Mouse (Mus musculus) lung, embryonic 14.5 days (tissue): ENCODE results near the gene Dtx2. TPM values are rescaled to one million over a fixed set of nuclear protein-coding genes. Genes with fewer than 3 reads are reported as not detected.
"Not testable (repeated sequence)": the region's sequence is repeated elsewhere in the genome, so short reads cannot be mapped to it uniquely, and the experiment has no call there.

Source experiments
- ATAC-seq: fragments of 200-750 bp; cut with Nextera tagmentation; 2 replicates; pipeline ENCODE4 v1.8.0; 2017; ENCODE audit warnings: mild to moderate bottlenecking, moderate TSS enrichment, moderate library complexity; ENCODE audit not compliant: insufficient read depth
- DNase-seq: peaks from one replicate; pipeline ENCODE4 v3.0.0-alpha.2; 2015
- H3K27ac ChIP-seq: fragments of 300-500 bp; sonication (generic); 2 replicates; pipeline ENCODE4 v1.5.1; 2014; ENCODE audit warnings: low read depth, mild to moderate bottlenecking, moderate library complexity
- H3K27me3 ChIP-seq: fragments of 300-500 bp; sonication (generic); 2 replicates; pipeline ENCODE4 v1.6.1; 2014; ENCODE audit warnings: low read length, control low read depth; ENCODE audit not compliant: insufficient read depth
- H3K36me3 ChIP-seq: fragments of 300-500 bp; sonication (generic); 2 replicates; pipeline ENCODE4 v1.6.1; 2014; ENCODE audit warnings: control low read depth; ENCODE audit not compliant: insufficient read depth
- H3K4me1 ChIP-seq: fragments of 300-500 bp; sonication (generic); 2 replicates; pipeline ENCODE4 v1.6.1; 2014; ENCODE audit warnings: antibody characterized with exemption, control low read depth; ENCODE audit not compliant: insufficient read depth
- H3K4me2 ChIP-seq: fragments of 300-500 bp; sonication (generic); 2 replicates; pipeline ENCODE4 v1.6.1; 2014; ENCODE audit warnings: mild to moderate bottlenecking
- H3K4me3 ChIP-seq: fragments of 300-500 bp; sonication (generic); 2 replicates; pipeline ENCODE4 v1.5.1; 2014; ENCODE audit warnings: low read depth, low read length
- H3K9ac ChIP-seq: fragments of 300-500 bp; sonication (generic); 2 replicates; pipeline ENCODE4 v1.6.1; 2014
- H3K9me3 ChIP-seq: fragments of 300-500 bp; sonication (generic); 2 replicates; pipeline ENCODE4 v1.6.1; 2016; ENCODE audit warnings: low read depth, low read length, control low read depth
- CTCF ChIP-seq: IDR thresholded peaks from 2 replicates; pipeline ENCODE4 v1.5.1; 2016; ENCODE audit warnings: antibody characterized with exemption, low read depth
- WGBS: fragments of 180-500 bp; shearing (Covaris S2); extraction: QIAGEN DNeasy Blood & Tissue Kit; methylation state at CpG from one replicate; pipeline ENCODE4 v1.1.7; 2014; 5-methylcytosine and 5-hydroxymethylcytosine counted together
- polyA plus RNA-seq: library from polyadenylated mRNA; unstranded; fragments of >200 nt; fragmentation: Nextera tagmentation; extraction: Ambion mirVana; gene quantifications from 2 replicates; pipeline ENCODE4 v1.2.1, GENCODE M21; 2014

Gene Dtx2
- polyA plus RNA-seq, 1 experiment from 2014 or later = 24.4 TPM

DNA sequence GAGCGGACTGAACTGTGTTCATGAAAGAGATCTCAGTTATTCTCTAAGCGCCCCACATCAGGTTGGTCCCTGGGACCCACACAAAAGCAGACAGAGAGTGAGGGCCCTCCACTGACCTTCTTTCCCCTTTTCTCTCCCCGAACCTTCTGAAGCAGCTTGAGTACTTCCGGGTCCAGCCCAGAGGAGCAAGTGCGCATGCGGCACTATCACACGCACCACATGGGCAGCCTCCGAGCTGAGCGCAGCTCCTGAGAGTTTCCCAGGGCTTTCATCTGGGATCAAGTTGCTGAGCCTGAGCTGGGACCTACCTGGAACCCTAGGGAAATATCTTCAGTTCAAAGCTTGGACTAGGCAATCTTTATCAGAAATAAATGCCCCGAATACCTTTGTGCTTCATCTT is 69.3 kb downstream of the Dtx2 start:
- no peak for ATAC-seq
- WGBS = 87% methylated on average over 10 of the region's 10 CpGs
- H3K4me2 ChIP-seq = no peak overlapping the region
- no peaks in the 10 kb centered on the region for H3K27me3 ChIP-seq
- no peak overlapping the region for H3K9ac ChIP-seq
- no peaks in the 10 kb centered on the region for H3K9me3 ChIP-seq
- no peaks in the 10 kb centered on the region for H3K36me3 ChIP-seq
- no peaks in the 10 kb centered on the region for H3K4me1 ChIP-seq
- H3K27ac ChIP-seq = no peak overlapping the region
- no peak for TF ChIP-seq CTCF
- no peak overlapping the region for H3K4me3 ChIP-seq
- DNase-seq = no peak

DNA sequence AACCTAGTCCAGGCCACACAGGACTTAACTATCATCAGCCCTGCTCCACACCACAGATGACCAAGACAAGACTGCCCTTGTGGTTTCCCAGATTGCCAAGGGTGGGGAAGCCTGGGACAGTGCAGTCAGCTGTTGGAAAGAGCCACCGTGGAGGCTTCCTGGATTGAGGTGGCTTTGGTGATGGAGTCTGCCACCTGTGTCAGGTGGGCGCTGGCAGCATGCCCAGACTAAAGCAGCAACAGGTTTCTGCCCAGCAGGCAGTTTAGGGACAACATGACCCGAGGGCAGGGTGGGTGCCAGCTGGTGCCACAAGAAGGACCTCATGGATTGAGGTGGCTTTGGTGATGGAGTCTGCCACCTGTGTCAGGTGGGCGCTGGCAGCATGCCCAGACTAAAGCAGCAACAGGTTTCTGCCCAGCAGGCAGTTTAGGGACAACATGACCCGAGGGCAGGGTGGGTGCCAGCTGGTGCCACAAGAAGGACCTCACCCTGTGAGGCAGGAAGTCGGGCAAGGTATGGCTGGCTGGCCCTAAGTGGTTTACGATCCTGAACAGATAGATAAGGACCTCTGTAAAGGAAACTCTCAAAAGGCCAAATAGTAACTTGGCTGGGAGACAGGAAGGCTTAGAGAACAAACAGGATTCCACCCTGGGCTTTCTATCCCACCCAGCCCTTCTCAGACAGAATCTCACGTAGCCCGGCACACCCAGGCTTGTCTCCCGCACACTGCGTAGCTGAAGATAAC is 72.0 kb downstream of the Dtx2 start:
- not testable (repeated sequence) for ATAC-seq, H3K36me3 ChIP-seq, H3K4me3 ChIP-seq, H3K27me3 ChIP-seq, H3K4me1 ChIP-seq, DNase-seq, H3K9ac ChIP-seq, H3K4me2 ChIP-seq, H3K9me3 ChIP-seq, H3K27ac ChIP-seq
- 58% methylated on average over 11 of the region's 11 CpGs for WGBS

- no peak for ATAC-seq
- TF ChIP-seq CTCF = no peak
- Histone ChIP-seq H3K27ac (no peak overlapping the region), H3K9ac (no peak overlapping the region), H3K4me2 (no peak overlapping the region), H3K27me3 (no peaks in the 10 kb centered on the region), H3K9me3 (no peaks in the 10 kb centered on the region), H3K36me3 (no peaks in the 10 kb centered on the region), H3K4me3 (no peak overlapping the region), H3K4me1 (no peaks in the 10 kb centered on the region)
- 71% methylated on average over 2 of the region's 2 CpGs for WGBS
- no peak for DNase-seq
These were observed 74.8 kb downstream of the Dtx2 start for GRCm38 (mm10) chr5:136069411-136069810.

GRCm38 (mm10) chr5:136073051-136073450 is 78.5 kb downstream of the Dtx2 start:
- DNase-seq (no peak), ATAC-seq (no peak)
- Histone ChIP-seq H3K9me3 (no peaks in the 10 kb centered on the region), H3K27ac (no peak overlapping the region), H3K27me3 (no peaks in the 10 kb centered on the region), H3K4me2 (no peak overlapping the region), H3K4me3 (no peak overlapping the region), H3K4me1 (0 out of 2 replicates have a peak, but pooled peaks cover 8% of the 10 kb centered on the region), H3K9ac (no peak overlapping the region), H3K36me3 (no peaks in the 10 kb centered on the region)
- no peak for TF ChIP-seq CTCF
- 41% methylated on average over 6 of the region's 6 CpGs for WGBS

GRCm38 (mm10) chr5:136073526-136073925 is 78.9 kb downstream of the Dtx2 start:
- Histone ChIP-seq H3K9ac (no peak overlapping the region), H3K9me3 (no peaks in the 10 kb centered on the region), H3K4me2 (no peak overlapping the region), H3K36me3 (no peaks in the 10 kb centered on the region), H3K4me1 (0 out of 2 replicates have a peak, but pooled peaks cover 8% of the 10 kb centered on the region), H3K27ac (no peak overlapping the region), H3K4me3 (no peak overlapping the region), H3K27me3 (no peaks in the 10 kb centered on the region)
- no peak for TF ChIP-seq CTCF
- no peak for DNase-seq
- WGBS = 59% methylated on average over 11 of the region's 11 CpGs
- no peak for ATAC-seq

DNA sequence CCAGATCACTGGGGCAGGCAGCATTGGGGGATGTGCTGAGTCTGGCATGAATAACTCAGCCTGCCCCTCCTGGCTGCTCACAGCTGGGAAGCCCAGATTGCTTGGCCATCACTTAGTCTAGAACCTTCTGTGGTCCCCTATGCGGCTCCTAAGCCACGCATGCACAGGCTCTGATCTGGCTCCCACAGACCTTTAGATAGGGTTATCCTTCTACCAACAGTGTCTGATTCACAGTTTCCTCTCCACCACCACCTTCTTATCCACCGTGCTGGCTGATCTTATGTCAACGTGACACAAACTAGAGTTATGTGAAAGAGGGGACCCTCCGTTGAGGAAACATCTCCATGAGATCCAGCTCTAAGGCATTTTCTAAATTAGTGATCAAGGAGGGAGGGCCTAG is 80.5 kb downstream of the Dtx2 start:
- DNase-seq (no peak), ATAC-seq (no peak)
- Histone ChIP-seq H3K4me3 (no peak overlapping the region), H3K27me3 (no peaks in the 10 kb centered on the region), H3K4me2 (no peak overlapping the region), H3K9ac (no peak overlapping the region), H3K9me3 (no peaks in the 10 kb centered on the region), H3K27ac (no peak overlapping the region), H3K36me3 (no peaks in the 10 kb centered on the region), H3K4me1 (0 out of 2 replicates have a peak, but pooled peaks cover 8% of the 10 kb centered on the region)
- WGBS = 80% methylated on average over 5 of the region's 5 CpGs
- no peak for TF ChIP-seq CTCF

DNA sequence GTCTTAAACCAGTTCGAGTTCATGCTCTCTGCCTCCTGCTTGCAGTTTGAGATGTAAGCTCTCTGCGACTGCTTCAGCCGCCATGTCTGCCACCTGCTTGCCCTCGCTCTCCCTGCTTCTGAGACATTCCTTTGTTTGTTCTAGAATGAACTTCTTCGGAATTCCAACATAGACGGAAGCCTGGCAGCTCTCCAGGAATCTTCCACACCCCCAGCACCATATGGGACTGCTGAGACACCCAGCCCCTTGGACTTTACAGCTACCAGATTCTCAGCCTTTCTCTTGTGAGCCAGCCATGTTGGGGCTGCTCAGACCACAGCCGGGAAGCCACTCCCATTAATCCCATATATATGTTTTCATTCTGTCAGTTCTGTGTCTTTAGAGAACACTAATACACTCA is 81.7 kb downstream of the Dtx2 start:
- ATAC-seq = peak; percentile 41

More for the DNA sequence above, 81.7 kb downstream of the Dtx2 start:
- TF ChIP-seq CTCF = no peak
- Histone ChIP-seq H3K4me1 (0 out of 2 replicates have a peak, but pooled peaks cover 8% of the 10 kb centered on the region), H3K27me3 (no peaks in the 10 kb centered on the region), H3K9me3 (no peaks in the 10 kb centered on the region), H3K9ac (no peak overlapping the region), H3K27ac (no peak overlapping the region), H3K36me3 (no peaks in the 10 kb centered on the region), H3K4me3 (no peak overlapping the region), H3K4me2 (peak overlapping the region; percentile 29; the same call in 1 of the 2 replicates)
- DNase-seq = peak; percentile 73
- 14% methylated on average over 7 of the region's 7 CpGs for WGBS
